Mouse (Mus musculus) heart, embryonic 15.5 days (tissue): ENCODE measurements around the gene Tmem127. TPM values are rescaled to one million over a fixed set of nuclear protein-coding genes. Genes with fewer than 3 reads are reported as not detected.

Experiments used
- ATAC-seq: fragments of 200-750 bp; cut with Nextera tagmentation; replicated peaks from 2 replicates; pipeline ENCODE4 v1.8.0; 2017; ENCODE audit warnings: low read depth, moderate TSS enrichment; ENCODE audit not compliant: insufficient number of reproducible peaks, insufficient read depth, low FRiP score
- H3K27ac ChIP-seq: fragments of 300-500 bp; sonication (generic); 2 replicates; pipeline ENCODE4 v1.5.1; 2015; ENCODE audit warnings: mild to moderate bottlenecking, inconsistent platforms
- H3K27me3 ChIP-seq: fragments of 300-500 bp; sonication (generic); 2 replicates; pipeline ENCODE4 v1.6.1; 2015; ENCODE audit warnings: inconsistent platforms
- H3K36me3 ChIP-seq: fragments of 300-500 bp; sonication (generic); 2 replicates; pipeline ENCODE4 v1.6.1; 2015; ENCODE audit warnings: mild to moderate bottlenecking, inconsistent platforms
- H3K4me1 ChIP-seq: fragments of 300-500 bp; sonication (generic); replicated peaks from 2 replicates; pipeline ENCODE4 v1.6.1; 2015; ENCODE audit warnings: inconsistent platforms
- H3K4me2 ChIP-seq: fragments of 300-500 bp; sonication (generic); 2 replicates; pipeline ENCODE4 v1.6.1; 2015; ENCODE audit warnings: inconsistent platforms, mild to moderate bottlenecking, moderate library complexity
- H3K4me3 ChIP-seq: fragments of 300-500 bp; sonication (generic); 2 replicates; pipeline ENCODE4 v1.5.1; 2015; ENCODE audit warnings: mild to moderate bottlenecking, inconsistent platforms
- H3K9ac ChIP-seq: fragments of 300-500 bp; sonication (generic); 2 replicates; pipeline ENCODE4 v1.6.1; 2015; ENCODE audit warnings: mild to moderate bottlenecking, inconsistent platforms
- H3K9me3 ChIP-seq: fragments of 300-500 bp; sonication (generic); replicated peaks from 2 replicates; pipeline ENCODE4 v1.6.1; 2016; ENCODE audit warnings: inconsistent platforms
- WGBS: fragments of 180-500 bp; shearing (Covaris S2); methylation state at CpG from one replicate; pipeline ENCODE4 v1.1.7; 2015; ENCODE audit warnings: mixed read lengths; 5-methylcytosine and 5-hydroxymethylcytosine counted together
- polyA plus RNA-seq: library from polyadenylated mRNA; unstranded; fragments of >200 nt; fragmentation: Nextera tagmentation; extraction: Ambion mirVana; gene quantifications from 2 replicates; pipeline ENCODE4 v1.2.1, GENCODE M21; 2015

Gene Tmem127
- polyA plus RNA-seq, 1 experiment from 2014 or later = 22.0 TPM

DNA sequence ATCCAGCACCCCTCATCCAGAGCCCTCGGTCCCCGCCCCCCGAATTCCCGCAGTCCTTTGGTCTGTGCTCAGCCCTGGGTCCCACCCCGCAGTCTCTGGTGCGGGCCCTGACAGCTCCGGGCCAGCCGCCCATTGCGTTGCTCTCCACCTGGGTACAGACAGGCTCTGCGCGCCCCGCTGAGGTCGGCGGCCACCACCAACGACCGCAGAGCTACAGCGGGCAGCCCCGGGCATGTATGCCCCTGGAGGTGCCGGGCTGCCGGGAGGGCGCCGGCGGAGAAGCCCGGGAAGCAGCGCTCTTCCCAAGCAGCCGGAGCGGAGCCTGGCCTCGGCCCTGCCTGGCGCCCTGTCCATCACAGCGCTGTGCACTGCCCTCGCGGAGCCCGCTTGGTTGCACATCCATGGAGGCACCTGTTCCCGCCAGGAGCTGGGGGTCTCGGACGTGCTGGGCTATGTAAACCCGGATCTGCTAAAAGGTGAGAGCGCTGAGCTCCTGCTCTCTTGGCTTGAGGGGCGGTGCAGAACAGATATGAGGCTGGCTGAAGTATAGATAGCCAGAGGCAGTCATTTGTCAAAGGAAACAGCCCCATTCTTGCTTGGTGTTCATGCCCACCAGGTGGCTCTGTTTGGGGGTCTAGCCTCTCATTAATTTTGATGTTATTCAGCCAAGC is 761 bp downstream of the Tmem127 start:
- under 1% methylated on average over 39 of the region's 39 CpGs for WGBS
- Histone ChIP-seq H3K4me2 (peak overlapping the region; percentile 96), H3K27ac (peak overlapping the region; percentile 82), H3K27me3 (no peaks in the 10 kb centered on the region), H3K4me3 (peak overlapping the region; percentile 97), H3K36me3 (peaks cover 28% of the 10 kb centered on the region), H3K9me3 (no peaks in the 10 kb centered on the region), H3K9ac (peak overlapping the region; percentile 89), H3K4me1 (peaks cover 45% of the 10 kb centered on the region)
- ATAC-seq = peak; percentile 40

DNA sequence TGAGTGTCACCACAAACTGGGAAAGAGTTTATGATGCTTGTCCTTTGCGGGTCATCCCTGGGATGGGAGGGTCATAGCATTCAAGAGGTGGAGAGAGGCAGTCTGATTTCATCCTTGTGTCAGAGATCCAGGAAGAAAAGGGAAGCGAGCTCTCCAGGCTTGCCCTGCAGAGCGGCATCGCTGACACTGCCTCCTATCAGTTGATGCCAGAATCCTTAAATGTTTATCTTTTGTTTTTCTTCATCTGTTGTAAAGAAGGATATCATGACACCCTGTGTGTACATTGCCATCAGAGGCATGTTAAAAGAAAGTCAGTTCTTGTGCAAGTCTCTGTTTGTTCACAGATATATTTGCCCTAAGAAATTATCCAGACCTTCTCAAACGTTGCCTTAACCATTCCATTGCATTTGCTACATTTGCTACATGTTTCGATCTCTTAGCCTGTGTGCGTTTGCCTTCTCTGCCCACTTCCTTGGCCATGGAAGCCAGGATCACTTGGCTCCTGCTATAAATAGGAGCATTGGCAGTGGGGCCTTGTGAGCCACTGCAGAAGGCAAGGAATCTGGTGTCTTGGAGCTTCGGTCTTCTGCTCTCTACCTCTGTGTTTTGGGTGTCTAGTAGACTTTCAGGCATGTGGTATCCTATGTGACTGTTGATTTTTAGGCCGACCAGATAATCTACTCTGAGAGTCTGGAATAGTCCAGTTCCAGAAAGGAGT is 2.7 kb downstream of the Tmem127 start:
- Histone ChIP-seq H3K36me3 (peaks cover 10% of the 10 kb centered on the region), H3K27ac (peak overlapping the region; percentile 68), H3K4me1 (peaks cover 45% of the 10 kb centered on the region), H3K4me2 (no peak overlapping the region), H3K9ac (no peak overlapping the region), H3K4me3 (no peak overlapping the region), H3K9me3 (no peaks in the 10 kb centered on the region), H3K27me3 (no peaks in the 10 kb centered on the region)
- ATAC-seq = no peak
- 74% methylated on average over 9 of the region's 9 CpGs for WGBS

DNA sequence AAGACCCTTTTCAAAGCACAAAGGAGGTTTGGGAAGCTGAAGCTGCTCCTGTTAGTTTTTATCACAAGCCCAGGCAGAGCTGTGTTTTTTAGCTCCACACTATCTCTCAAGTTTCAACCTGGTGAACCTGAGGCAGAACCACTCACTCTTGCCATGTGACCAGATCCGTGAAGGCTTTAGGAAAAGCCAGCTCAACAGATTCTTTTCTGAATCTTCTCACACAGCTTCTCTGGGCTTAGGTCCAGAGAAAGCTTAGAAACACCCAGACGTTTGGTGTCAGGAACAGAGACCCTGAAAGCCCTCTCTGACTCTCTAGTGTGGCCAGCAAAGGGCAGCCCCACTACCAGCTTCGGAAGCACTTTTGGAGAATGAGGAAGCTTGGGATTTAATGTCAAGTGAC is 3.7 kb downstream of the Tmem127 start:
- Histone ChIP-seq H3K27me3 (no peaks in the 10 kb centered on the region), H3K9me3 (no peaks in the 10 kb centered on the region), H3K4me2 (no peak overlapping the region), H3K4me1 (peaks cover 44% of the 10 kb centered on the region), H3K9ac (no peak overlapping the region), H3K36me3 (peaks cover 3% of the 10 kb centered on the region; the same call in 1 of the 2 replicates), H3K4me3 (no peak overlapping the region), H3K27ac (peak overlapping the region; percentile 68)
- WGBS = 39% methylated on average over 3 of the region's 3 CpGs
- no peak for ATAC-seq

DNA sequence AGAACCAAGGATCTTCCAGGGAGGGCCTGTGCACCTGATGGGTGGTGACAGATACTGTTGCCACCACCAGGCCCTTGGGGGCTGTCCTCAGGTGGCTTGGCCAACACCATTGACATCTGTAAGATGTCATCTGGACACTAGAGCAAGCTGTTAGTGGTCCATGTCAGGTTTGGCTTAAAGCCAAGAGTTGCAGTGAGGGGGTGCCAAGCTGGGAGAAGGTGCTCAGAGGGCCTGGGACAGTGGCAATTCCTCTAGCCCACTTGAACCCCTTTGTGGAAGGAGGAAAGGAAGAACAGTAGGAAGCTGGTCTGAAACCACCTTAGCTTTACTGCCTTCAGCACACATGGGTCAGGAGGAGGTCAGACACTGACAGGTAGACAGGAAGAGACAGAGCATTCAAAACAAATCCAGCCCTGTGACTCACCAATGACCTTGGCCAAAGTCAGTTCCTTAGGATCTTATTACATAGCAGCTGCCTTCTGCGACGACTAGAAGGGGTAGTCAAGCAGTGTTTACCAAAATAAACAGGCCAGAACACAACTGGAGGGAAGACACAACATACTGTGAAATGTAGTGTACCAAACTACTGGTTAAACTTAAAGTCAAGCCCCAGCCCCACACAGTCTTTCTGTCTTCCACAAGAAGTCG is 4.3 kb downstream of the Tmem127 start:
- no peak for ATAC-seq
- peak overlapping the region; percentile 68 for H3K27ac ChIP-seq
- H3K4me1 ChIP-seq = peaks cover 38% of the 10 kb centered on the region
- H3K4me3 ChIP-seq = no peak overlapping the region
- H3K36me3 ChIP-seq = 0 out of 2 replicates have a peak, but pooled peaks cover 6% of the 10 kb centered on the region
- no peaks in the 10 kb centered on the region for H3K9me3 ChIP-seq
- no peaks in the 10 kb centered on the region for H3K27me3 ChIP-seq
- WGBS = 40% methylated on average over 3 of the region's 3 CpGs
- no peak overlapping the region for H3K9ac ChIP-seq
- H3K4me2 ChIP-seq = no peak overlapping the region

DNA sequence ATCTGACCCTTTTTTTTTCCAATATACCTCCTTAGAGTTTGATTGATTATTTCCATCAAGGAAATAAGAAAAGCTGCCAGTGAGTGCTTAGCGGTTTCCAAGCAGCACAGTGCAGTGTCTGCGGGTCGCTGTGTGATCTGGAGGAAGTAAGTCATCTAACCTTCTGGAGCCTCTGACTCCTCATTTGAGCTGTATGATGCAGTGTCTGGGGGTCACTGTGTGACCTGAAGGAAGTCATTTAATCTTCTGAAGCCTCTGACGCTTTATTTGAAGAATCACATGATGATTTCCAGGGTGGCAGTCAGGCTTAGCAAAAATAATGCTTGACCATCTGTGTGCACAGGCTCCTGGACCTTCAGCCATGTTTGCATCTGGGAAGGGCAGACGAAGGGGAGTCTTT is 5.1 kb downstream of the Tmem127 start:
- H3K9me3 ChIP-seq = no peaks in the 10 kb centered on the region
- H3K36me3 ChIP-seq = peaks cover 13% of the 10 kb centered on the region
- WGBS = 77% methylated on average over 5 of the region's 5 CpGs

DNA sequence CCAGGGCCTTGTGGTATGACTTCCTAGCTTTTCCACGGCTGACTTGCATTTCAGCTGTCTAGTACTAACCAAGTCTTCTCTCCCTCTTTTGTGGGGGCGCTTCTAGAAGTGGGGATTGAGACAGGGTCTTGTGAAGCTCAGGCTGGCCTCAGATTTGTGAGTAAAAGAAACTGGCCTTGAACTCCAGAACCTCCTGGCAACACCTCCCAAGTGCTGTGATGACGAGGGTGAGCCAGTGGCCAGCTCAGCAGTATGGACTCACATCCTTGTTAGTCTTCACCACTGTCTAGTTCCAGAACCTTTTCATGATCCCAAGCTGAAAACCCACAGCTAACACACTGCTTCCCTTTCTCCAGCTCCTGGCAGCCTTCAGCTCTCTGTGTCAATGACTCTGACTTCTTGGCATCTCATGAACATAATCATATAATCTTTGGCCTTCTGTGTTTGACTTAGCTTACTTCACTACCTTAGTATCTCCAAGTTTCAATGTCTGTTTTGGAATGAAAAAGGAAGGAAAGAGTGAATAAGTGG is 7.0 kb downstream of the Tmem127 start:
- no peak overlapping the region for H3K27ac ChIP-seq

More for the DNA sequence above, 5.1 kb downstream of the Tmem127 start:
- no peak for ATAC-seq
- Histone ChIP-seq H3K27me3 (no peaks in the 10 kb centered on the region), H3K9ac (no peak overlapping the region), H3K4me2 (no peak overlapping the region), H3K27ac (peak overlapping the region; percentile 68; the same call in 1 of the 2 replicates), H3K4me1 (peaks cover 37% of the 10 kb centered on the region), H3K4me3 (no peak overlapping the region)

DNA sequence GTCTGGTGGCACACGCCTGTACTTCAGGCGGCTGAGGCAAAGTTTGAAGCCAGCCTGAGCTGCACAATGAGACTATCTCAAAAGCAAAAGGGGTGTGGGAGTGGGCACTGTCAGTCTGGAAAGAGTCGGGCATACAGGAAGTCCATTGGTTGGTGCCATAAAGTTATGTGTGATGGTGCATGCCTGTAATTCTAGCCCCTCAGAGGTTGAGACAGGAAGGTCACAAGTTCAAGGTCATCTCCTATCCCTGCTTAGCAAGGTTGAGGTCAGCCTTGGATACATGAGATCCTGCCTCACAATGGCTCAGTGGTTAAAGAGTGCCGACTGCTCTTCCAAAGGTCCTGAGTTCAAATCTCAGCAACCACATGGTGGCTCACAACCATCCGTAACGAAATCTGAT is 7.6 kb downstream of the Tmem127 start:
- no peaks in the 10 kb centered on the region for H3K9me3 ChIP-seq
- no peaks in the 10 kb centered on the region for H3K27me3 ChIP-seq
- no peak overlapping the region for H3K4me3 ChIP-seq
- H3K9ac ChIP-seq = no peak overlapping the region
- WGBS = 80% methylated on average over 6 of the region's 6 CpGs
- H3K4me2 ChIP-seq = no peak overlapping the region
- no peak for ATAC-seq
- H3K4me1 ChIP-seq = peaks cover 21% of the 10 kb centered on the region
- H3K27ac ChIP-seq = no peak overlapping the region
- H3K36me3 ChIP-seq = peaks cover 26% of the 10 kb centered on the region

More for the DNA sequence above, 7.0 kb downstream of the Tmem127 start:
- 72% methylated on average over 3 of the region's 3 CpGs for WGBS
- Histone ChIP-seq H3K4me2 (no peak overlapping the region), H3K27me3 (no peaks in the 10 kb centered on the region), H3K4me1 (peaks cover 26% of the 10 kb centered on the region), H3K9me3 (no peaks in the 10 kb centered on the region), H3K4me3 (no peak overlapping the region), H3K9ac (no peak overlapping the region), H3K36me3 (peaks cover 26% of the 10 kb centered on the region)
- no peak for ATAC-seq

DNA sequence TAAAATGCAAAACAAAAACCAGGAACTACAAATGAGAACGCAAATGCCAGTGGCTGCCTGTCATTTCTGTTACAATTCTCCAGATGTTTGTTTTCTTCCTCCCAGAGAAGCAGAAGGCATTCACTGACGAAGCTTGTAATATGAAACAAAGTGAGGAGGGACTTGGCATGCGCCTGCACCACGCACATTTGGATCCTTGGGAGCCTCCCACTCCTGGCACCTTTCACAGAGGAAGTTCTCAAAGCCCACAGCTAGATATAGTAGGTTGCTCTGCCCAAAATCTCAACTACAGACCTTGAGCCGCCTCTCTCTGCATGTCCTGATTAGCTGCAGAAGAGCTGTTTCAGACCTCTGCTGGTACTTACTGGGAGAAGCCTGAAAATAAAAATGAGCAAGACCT is 11.6 kb downstream of the Tmem127 start:
- peaks cover 26% of the 10 kb centered on the region for H3K36me3 ChIP-seq
- 79% methylated on average over 5 of the region's 5 CpGs for WGBS
- no peak for ATAC-seq
- H3K4me3 ChIP-seq = no peak overlapping the region
- H3K4me1 ChIP-seq = no peaks in the 10 kb centered on the region
- H3K9me3 ChIP-seq = no peaks in the 10 kb centered on the region
- H3K27me3 ChIP-seq = no peaks in the 10 kb centered on the region
- H3K27ac ChIP-seq = no peak overlapping the region
- no peak overlapping the region for H3K4me2 ChIP-seq
- no peak overlapping the region for H3K9ac ChIP-seq

DNA sequence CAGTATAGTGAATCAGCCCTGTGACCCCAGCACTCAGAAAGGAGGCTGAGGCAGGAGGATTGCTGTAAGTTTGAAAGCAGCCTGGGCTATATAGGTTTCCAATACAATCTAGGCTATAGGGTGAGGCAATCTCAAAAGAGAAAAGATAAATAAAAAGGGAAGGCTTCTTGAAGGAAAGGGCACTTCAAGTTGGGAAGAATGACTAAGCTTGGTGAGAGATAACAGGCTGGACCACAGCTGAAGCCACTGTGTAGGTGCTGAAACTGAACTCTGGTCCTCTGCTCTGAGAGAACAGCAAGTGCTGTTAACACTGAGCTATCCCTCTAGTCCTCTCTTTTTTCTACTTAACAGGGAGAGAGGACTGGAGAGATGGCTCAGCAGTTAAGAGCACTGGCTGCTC is 14.8 kb downstream of the Tmem127 start:
- H3K4me1 ChIP-seq = no peaks in the 10 kb centered on the region
- H3K27ac ChIP-seq = no peak overlapping the region
- H3K4me3 ChIP-seq = no peak overlapping the region
- H3K9me3 ChIP-seq = no peaks in the 10 kb centered on the region
- no peaks in the 10 kb centered on the region for H3K27me3 ChIP-seq
- no peak for ATAC-seq
- no peak overlapping the region for H3K9ac ChIP-seq
- H3K4me2 ChIP-seq = no peak overlapping the region
- peaks cover 16% of the 10 kb centered on the region for H3K36me3 ChIP-seq

DNA sequence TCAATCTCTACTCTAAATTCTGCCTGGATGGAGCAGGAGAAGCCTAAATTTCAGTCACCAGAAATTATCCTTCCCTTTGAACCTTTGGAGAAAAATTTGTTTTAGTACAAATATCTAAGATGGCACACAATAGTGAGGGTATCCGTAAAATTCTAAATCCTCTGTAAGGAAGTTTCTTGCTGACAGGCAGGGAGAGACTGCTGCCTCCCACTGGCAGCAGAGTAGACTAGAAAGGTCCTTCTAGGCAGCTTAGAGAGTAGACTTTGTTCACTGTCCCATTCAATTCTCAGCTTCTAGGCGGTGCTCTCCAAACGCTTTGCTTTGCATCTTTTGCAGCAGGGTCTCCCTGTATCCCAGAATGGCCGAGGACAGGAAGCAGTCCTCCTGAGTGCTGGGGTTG is 20.1 kb downstream of the Tmem127 start:
- no peak for ATAC-seq
- Histone ChIP-seq H3K27ac (no peak overlapping the region), H3K4me3 (no peak overlapping the region), H3K4me1 (peaks cover 13% of the 10 kb centered on the region), H3K4me2 (no peak overlapping the region), H3K27me3 (no peaks in the 10 kb centered on the region), H3K9ac (no peak overlapping the region), H3K9me3 (no peaks in the 10 kb centered on the region), H3K36me3 (no peaks in the 10 kb centered on the region)
- WGBS = 39% methylated on average over 4 of the region's 4 CpGs

DNA sequence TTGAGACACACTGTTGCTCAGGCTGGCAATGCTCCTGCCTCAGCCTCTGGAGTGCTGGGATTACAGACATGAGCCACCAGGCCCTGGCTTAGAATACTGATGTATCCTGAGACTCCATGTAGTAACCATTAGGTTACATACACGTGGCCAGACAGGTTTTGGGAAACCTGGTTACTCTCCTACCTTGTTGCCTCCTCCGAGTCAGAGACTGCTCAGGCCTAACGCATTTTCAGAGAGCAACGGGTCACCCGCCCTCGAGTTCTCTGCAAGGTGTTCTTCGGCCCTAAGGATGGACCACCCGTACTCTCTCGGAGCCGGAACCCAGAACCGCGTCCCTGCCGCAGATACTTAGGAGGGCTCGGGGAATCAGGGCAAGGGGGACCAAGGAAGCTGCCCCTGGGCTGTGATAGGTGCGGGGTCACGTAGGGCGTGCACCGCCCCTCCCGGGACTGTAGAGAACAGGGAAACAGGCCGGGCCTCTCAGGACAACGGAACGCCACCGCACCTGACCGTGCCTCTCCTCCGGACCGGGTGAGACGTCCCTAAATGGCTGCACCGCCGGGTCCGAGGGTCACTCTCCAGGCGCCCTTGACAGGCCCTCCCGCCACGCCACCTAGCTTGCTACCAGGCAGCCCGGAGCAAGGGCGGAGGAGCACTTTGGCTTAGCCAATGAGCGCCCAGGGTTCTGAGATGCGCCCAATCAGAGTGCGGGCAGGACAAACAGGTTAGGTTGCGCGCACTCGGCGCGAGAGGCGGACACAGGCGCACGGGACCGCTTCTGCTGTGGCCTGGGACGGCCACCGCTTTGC is 22.0 kb downstream of the Tmem127 start, which contains the start of gene Stard7:
Gene Stard7 (plus strand): TSS at position 728 of the 809 bp plus-strand sequence.
- WGBS = under 1% methylated on average over 49 of the region's 49 CpGs
- peak within 1 kb of the TSS; percentile 97 for H3K9ac ChIP-seq
- H3K9me3 ChIP-seq = no peaks in the 10 kb centered on the region
- H3K4me2 ChIP-seq = peak within 1 kb of the TSS; percentile 68
- peaks cover 18% of the 10 kb centered on the region for H3K4me1 ChIP-seq
- peak; percentile 98 for ATAC-seq
- H3K27me3 ChIP-seq = no peaks in the 10 kb centered on the region
- peak within 1 kb of the TSS; percentile 95 for H3K4me3 ChIP-seq
- H3K36me3 ChIP-seq = no peaks in the 10 kb centered on the region
- H3K27ac ChIP-seq = peak within 1 kb of the TSS; percentile 99
